Mouse (Mus musculus) megakaryocyte, embryonic 14.5 days (primary cell): Measurements from ENCODE around the gene Npas3.

Experiments
- FLI1 ChIP-seq: IDR thresholded peaks from 2 replicates; pipeline ENCODE4 v1.6.1; 2012; ENCODE audit warnings: low read length, inconsistent platforms, mixed read lengths
- GATA1 ChIP-seq: IDR thresholded peaks from 3 replicates; pipeline ENCODE4 v1.6.1; 2012; ENCODE audit warnings: mixed read lengths, low read length, inconsistent platforms, borderline replicate concordance

- TF ChIP-seq GATA1 (no peak), FLI1 (no peak)
Observed at GRCm38 (mm10) chr12:53876693-53877092, 628.2 kb downstream of the Npas3 start.
